Mouse (Mus musculus): ENCODE measurements around the gene Nos1ap.
A peak's percentile ranks its signal among the peaks of the same experiment; 100 is the strongest.

The Nos1ap gene

DNA sequence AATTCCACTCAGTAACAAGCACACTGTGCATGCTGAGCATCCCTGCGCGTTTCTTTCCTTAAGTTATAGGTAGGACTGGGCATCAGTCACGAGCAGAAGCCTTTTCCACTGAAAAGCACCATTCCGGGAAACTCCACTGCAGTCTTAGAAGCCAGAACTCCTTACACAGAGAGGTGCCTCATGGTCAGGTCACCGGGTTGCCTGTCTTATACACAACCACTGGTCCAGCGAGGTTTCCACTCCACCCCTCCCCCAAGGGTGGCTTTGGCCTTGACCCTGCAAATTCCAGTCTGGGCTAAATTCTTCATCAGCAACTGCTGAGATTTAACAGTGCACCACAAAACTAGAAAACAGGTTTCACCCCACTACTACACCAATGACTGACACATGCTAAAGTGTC is 1.3 kb downstream of the Nos1ap start:
- DNase-seq (ENCODE audit: low spot score in 2 of 2), result no peak

- peak in 1 of 2 experiments; percentile 42 for DNase-seq (ENCODE audit: low spot score in 2 of 2)
Observed at GRCm38 (mm10) chr1:170586715-170587114, 2.9 kb downstream of the Nos1ap start.

DNA sequence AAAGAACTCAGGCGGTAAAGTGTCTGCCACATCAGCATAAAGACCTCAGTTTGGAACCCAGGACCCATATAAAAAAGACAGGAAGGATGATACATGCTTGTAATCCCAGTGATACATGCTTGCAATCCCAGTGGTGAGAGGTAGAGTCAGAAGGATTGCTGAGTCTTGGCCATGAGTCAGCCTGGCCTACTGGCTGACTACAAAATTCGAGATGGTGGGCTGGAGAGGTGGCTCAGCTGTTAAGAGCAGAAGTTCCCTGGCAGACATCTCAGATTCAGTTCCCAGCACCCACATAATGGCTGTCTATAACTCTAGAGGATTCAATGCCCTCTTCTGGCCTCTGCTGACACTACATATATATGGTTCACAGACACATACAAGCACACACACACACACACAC is 5.7 kb downstream of the Nos1ap start:
- DNase-seq (ENCODE audit: low spot score in 2 of 2), result no peak

GRCm38 (mm10) chr1:170582341-170582740 is 7.3 kb downstream of the Nos1ap start:
- DNase-seq (ENCODE audit: low spot score in 2 of 2), result no peak

DNA sequence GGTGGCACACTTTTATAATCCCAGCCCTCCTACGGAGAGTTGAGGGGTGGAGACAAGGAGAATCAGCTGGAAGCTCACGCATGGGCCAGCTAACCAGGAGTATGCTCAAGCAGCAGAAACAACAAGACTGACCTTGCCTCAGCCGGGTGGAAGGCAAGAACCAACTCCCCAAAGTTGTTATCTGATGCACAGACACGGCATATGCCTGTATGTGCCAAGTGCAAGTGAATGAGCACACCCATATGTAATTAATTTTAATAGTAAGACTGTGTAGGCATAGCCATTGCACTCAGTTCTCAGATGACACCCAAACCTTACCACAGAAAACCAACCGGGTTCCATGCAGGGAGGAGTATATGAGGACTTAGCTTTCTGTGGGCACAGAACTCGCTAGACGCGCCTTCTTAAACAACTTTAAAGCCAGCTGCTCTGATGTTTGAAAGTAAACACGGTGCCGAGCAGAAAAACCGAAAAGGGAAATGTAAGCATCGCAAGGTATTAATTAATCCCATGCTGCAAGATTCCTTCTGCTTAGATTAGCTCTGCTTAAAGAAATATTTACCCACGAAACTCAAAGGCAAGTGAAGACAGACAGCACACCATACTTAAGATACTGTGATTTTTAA is 9.1 kb downstream of the Nos1ap start:
- DNase-seq (ENCODE audit: low spot score in 2 of 2), result no peak

DNA sequence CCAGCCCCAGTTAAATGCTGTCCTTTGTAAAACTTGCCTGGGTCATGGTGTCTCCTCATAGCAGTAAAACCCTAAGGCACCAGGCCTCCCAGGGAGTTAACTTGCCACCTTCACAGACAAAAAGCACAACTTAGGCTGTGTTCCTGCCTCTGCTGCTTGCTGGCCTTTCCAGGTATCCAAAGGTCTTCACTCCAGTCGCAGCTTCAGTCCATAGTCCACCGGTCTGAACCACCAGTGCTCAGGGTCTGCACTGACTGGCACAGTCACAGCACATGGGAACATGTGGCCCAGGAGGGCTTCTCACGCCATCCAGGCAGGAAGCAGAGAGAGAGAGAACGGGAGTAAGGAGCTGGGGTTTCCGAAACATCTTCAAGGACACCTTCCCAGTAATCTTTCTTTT is 10.2 kb downstream of the Nos1ap start:
- DNase-seq (ENCODE audit: low spot score in 2 of 2), result no peak

- no peak for DNase-seq (ENCODE audit: low spot score in 2 of 2)
Observed at GRCm38 (mm10) chr1:170579063-170579462, 10.6 kb downstream of the Nos1ap start.

DNA sequence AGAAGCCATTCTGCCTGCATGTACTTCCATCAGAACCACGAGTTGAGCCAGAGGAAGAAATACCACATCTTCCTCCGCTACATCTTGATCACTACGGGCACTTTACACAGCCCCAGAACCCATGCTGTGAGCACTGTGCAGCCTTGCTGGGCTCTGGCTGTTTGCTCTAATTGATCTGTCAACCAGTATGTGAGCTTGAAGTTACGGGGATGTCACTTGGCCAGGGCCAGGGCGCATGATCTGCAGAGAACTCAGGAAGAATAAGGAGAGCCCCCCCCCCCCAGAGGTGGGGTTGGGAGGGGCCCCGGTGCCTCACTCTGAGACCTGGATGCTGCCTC is 13.0 kb downstream of the Nos1ap start:
- DNase-seq (ENCODE audit: low spot score in 2 of 2), result no peak

- no peak for DNase-seq (ENCODE audit: low spot score in 2 of 2)
Observed at GRCm38 (mm10) chr1:170576012-170576727, 13.5 kb downstream of the Nos1ap start.

DNA sequence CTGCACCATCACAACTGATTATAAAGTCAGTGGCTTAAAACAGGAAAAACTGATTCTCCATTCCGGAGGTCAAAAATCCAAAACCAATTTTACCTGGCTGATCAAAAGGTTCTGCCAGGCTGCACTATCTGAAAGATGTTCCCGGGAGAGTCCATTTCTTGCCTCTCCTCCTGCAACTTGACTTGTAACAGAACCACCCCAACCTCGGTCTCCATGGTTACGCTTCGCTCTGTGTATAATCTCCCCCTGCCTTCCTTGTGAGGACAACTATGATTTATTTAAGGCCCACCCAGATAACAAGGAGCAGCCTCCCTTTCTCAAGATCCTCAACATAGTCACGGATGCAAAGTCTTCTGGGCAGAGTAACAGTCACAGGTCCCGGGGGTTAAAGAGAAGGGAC is 16.5 kb downstream of the Nos1ap start:
- DNase-seq (ENCODE audit: low spot score in 2 of 2), result no peak

DNA sequence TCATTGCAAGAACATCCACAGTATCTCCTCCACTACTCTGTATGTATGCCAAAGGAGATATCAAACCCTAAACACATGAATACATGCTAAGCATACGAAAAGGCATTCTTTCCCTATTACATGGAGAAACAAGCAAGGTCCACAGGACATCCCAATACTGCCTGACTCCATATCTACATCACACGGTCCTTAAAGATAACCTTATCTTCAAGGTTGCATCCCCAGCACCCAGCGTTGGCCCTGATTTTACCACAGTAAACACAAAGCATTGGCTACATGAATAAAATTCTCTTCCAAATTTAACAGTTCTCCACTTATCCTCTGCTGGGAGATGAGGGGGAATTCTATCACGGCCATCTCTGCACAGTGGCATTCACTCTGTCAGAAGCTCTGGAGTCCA is 22.7 kb downstream of the Nos1ap start:
- DNase-seq (ENCODE audit: low spot score in 2 of 2), result no peak

- DNase-seq (ENCODE audit: low spot score in 2 of 2), result no peak
Observed at GRCm38 (mm10) chr1:170566538-170566937, 23.1 kb downstream of the Nos1ap start.

DNA sequence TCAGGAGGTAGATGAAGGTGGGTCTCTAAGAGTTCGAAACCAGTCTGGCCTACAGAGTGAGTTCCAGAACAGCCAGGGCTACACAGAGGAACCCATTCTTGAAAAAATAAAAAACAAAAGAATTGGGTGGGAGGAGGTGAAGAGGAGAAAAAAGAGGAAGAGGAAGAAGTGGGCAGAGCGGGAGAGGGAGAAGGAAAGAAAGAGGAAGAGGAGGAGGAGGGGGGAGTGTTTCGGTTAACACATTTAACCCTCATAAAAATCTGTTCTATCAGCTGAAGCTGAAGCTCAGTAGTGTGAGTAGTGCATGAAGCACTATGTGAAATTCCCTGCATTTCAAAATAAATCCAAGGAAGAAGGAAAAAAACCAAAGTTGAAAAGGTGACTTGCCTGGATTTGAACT is 24.7 kb downstream of the Nos1ap start:
- no peak for DNase-seq (ENCODE audit: low spot score in 2 of 2)

- no peak for DNase-seq (ENCODE audit: low spot score in 2 of 2)
Observed at GRCm38 (mm10) chr1:170562431-170562830, 27.2 kb downstream of the Nos1ap start.

GRCm38 (mm10) chr1:170560768-170561167 is 28.9 kb downstream of the Nos1ap start:
- no peak for DNase-seq (ENCODE audit: low spot score in 2 of 2)

DNA sequence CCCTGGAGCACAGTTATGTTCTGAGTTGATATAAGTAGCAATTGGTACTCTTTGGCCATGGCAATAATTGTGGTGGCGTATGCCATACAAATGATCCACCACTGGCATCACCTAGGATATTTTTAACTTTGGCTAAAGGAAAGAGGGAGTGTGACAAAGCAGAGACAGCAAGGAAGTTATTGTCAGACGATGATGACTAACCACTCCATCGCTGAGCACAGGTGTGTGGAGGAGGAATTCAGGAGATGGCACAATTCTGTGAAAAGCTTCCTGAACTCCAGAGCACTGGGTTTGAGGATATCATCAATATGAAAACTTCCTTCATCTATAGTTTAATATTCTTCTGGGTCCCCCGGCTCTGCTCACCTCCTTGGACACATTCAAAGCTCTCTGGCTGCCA is 31.7 kb downstream of the Nos1ap start:
- DNase-seq (ENCODE audit: low spot score in 2 of 2), result no peak

GRCm38 (mm10) chr1:170556696-170557095 is 33.0 kb downstream of the Nos1ap start:
- DNase-seq (ENCODE audit: low spot score in 2 of 2), result no peak

GRCm38 (mm10) chr1:170554939-170555293 is 34.7 kb downstream of the Nos1ap start:
- DNase-seq (ENCODE audit: low spot score in 2 of 2), result peak; percentile 73 to 81

- DNase-seq (ENCODE audit: low spot score in 2 of 2), result no peak
Observed at GRCm38 (mm10) chr1:170554235-170554938, 35.3 kb downstream of the Nos1ap start.

DNA sequence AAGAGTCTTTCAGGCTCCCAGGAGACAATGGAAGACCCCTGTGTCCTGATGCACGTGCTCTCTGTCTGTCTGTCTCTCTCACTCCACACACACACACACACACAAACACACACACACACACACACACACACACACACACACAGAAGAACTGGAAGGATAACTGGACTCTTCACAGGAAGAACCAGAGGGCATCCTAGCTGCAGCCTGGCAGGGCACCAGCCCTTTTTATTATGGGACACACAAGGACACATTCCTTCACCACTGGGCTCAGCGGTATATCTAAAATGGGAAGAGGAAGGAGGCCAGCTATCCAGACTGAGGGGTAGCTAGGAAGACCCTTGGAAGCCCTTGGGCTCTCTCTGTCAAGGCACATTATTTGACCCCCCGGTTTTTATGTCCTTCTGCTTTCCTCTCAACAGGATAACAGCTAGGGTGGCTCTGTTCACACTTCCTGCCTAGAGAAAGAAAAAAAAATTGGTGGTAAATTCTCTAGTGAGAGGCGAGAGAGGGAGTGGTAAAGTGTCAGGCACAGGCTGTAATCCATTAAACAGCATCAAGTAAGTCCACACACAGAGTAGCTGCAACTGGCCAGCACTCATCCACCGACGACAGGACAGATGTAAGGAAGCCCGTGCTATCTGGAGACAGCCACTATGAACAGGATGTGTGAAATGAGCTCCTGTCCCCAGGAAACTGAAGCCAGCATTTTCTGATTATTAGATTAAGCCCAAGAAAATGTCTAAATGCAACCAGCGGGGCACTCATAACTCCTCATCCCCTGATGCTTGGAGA is 38.8 kb downstream of the Nos1ap start:
- DNase-seq (ENCODE audit: low spot score in 2 of 2), result no peak

DNA sequence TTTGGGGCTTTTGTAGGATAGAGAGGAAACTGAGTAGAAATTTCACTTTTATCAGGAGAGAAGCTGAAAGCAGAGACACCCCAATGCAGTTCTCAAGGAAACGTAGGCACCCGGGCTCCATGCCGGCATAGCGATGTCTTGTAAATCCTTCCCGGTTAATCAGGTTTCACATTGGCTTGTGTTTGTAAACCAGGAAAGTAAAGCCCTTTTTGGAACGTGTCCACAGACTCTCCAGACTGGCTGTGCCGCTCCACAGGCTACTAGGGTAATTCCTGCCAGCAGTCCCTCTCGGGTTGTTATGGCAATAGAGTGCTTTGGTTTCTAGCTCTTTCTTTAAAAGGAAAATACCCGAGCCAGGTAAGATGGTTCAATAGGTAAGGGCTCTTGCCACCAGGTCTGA is 40.6 kb downstream of the Nos1ap start:
- no peak for DNase-seq (ENCODE audit: low spot score in 2 of 2)

DNA sequence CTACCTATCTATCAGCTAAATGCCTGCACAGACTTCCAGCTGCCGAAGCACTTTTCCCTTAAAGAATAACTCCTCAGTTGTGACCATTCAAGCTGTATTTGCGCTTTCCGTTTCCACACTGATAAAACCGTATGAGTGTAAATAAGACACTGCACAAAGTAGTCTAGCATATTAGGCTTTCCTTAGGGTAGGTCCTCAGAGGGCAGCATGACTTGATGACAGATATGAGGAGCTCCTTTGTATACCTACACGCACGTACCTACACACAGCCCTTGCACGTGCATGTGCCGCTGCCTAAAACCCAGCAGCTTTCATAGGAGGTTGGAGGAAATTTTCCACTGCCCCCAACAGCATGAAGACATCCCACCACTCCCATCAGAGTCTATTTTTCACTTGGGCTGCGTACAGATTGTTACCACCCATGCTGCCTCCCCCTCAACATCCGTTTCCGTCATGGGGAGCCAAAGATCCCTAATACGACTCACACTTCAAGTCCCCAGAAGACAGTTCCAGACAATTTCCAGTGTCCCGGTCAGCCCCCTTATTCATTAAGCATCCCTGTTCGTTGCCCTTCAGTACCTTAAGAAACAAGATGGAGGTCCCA is 41.4 kb downstream of the Nos1ap start:
- no peak for DNase-seq (ENCODE audit: low spot score in 2 of 2)

Data from frontal cortex, postnatal 10 days (tissue).